Mouse (Mus musculus) kidney, postnatal 10 days (tissue): ENCODE data around the gene Tagln.

Source experiments
- DNase-seq: peaks from one replicate; pipeline ENCODE4 v3.0.0; 2021; ENCODE audit warnings: mixed read lengths

The Tagln gene

DNA sequence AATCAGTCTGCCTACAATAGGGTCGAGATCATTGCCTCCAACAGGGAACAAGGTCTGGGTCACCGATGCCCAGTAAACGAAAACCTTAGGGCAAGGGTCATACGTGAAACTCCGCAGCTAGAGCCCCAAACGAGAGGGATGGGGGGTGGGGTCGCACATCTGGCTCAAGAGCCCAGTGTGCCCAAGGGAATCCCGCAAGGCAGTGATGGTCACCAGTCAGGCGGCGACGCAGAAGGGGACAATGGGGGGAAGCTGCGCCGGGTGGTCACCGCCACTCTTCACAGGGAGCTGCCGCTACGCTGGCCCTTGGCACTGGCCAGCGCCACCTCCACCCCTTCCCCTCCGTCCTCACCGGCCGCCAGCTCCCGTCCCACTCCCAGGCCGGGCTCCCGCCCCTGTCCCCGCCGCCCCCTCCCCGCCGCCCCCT is 30.0 kb downstream of the Tagln start:
- DNase-seq, result peak; percentile 66

DNA sequence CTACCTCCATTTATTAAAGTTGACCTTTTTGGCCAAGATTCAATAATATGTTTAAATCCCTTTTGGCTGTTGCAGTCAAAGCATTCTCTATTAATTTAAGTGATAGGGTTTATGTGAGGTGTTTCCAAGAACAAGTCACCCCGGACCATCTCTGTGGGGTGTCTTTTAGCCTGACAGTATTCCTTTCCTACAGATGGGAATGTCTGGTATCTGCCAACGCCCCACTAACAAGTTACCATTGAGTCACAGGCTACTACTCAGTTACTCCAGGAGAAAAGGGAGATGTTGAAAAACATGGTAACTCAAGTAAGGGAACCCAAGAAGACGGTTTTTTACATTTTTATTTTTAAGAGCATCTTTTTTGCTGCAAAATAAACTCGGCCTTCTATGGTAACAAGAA is 30.7 kb downstream of the Tagln start:
- no peak for DNase-seq

DNA sequence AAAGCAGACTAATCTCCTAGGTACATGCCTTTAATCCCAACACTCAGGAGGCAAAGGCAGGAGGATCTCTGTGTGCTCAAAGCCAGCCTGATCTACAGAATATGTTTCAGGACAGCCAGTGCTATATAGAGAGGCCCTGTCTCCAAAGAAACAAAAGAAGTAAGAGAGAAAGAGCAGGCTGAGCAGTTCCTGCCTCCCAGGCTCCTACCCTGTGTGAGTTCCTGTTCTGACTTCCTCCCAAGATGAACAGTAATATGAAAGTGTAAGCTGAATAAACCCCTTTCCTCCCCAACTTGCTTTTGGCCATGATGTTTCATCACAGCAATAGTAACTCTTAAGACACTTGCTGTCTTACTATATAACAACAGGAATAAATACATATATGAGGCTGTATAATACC is 42.2 kb downstream of the Tagln start:
- no peak for DNase-seq
